ENCODE assay signal across 24 mouse cellular contexts in the genomic region with DNA sequence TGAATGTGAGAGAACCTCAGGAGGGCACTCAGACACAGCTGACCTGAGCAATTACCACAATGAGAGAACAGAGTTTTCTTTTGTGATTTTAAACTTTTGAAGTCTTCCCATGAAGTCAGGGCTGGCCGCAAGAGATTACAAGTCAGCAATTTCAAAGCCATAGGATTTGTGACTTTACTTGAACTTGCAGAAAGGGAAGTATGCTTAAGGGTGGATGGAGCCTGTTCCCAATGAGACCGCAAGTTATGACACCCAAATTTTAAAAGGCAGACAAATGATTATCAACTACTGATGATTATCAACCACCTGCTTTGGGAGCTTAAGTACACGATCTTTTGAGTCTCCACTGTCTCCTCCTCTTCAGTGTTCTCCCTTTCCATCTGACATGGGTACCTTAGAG. TPM values are rescaled to one million over a fixed set of nuclear protein-coding genes. Genes with fewer than 3 reads are reported as not detected.
DNase-seq lines count a peak whose midpoint lies in the region; ATAC-seq and TF ChIP-seq lines count a peak whose summit lies in the region.
"Had no signal": no experiment of that assay in that cellular context is flagged by ENCODE, and none has a peak within 500 bp of the region (broad histone marks: within the 10 kb centered on the region; RNA-seq: fewer than 3 reads in every experiment).

No protein-coding gene starts in this region.

- no peak; a peak in 1 of 4 replicates for TF ChIP-seq POLR2A in MEL (IDR thresholded peaks at IDR 0.05; ENCODE audit: control insufficient read depth in 1 of 2, insufficient read depth in 1 of 2, low read depth in 1 of 2, low read length in 2 of 2, poor library complexity in 1 of 2)

- no peak for ATAC-seq in liver, embryonic 12.5 days
- ATAC-seq in liver, embryonic 11.5 days (replicated peaks; ENCODE audit: low FRiP score), result no peak
- no peak for ATAC-seq in neural tube, embryonic 12.5 days (ENCODE audit: low FRiP score, low read depth)
- ATAC-seq in liver, postnatal 0 days, result no peak
- ATAC-seq: forebrain, embryonic 16.5 days; hindbrain, postnatal 0 days; intestine, embryonic 16.5 days; midbrain, embryonic 13.5 days had no signal

- H3K36me3 ChIP-seq in liver, embryonic 12.5 days, result peaks cover 75% of the 10 kb centered on the region
- peaks cover 52% of the 10 kb centered on the region for H3K36me3 ChIP-seq in liver, embryonic 11.5 days (ENCODE audit: control insufficient read depth, insufficient read depth, low read length)
- H3K36me3 ChIP-seq in neural tube, embryonic 12.5 days, result peaks cover 49% of the 10 kb centered on the region
- peaks cover 15 to 44% of the 10 kb centered on the region in 2 experiments for H3K36me3 ChIP-seq in MEL (ENCODE audit: control insufficient read depth in 1 of 2, insufficient read depth in 2 of 2, low read length in 2 of 2)
- peaks cover 58% of the 10 kb centered on the region for H3K36me3 ChIP-seq in liver, postnatal 0 days (replicated peaks; ENCODE audit: insufficient read depth, low read length)

- peak overlapping the region; percentile 84 for H3K27ac ChIP-seq in liver, embryonic 12.5 days
- H3K27ac ChIP-seq in liver, embryonic 11.5 days (ENCODE audit: low read depth, low read length), result no peak overlapping the region
- H3K27ac ChIP-seq in neural tube, embryonic 12.5 days, result 0 out of 2 replicates have a peak overlapping the region, but pooled peaks have one; percentile 27
- peak overlapping the region; percentile 88 for H3K27ac ChIP-seq in MEL (ENCODE audit: control insufficient read depth, low read depth, low read length)
- H3K27ac ChIP-seq in liver, postnatal 0 days (ENCODE audit: low read depth), result peak overlapping the region; percentile 74; the same call in 1 of the 2 replicates
- H3K27ac ChIP-seq: heart, adult 2 months; hindbrain, postnatal 0 days had no signal

- no peaks in the 10 kb centered on the region for H3K9me3 ChIP-seq in liver, embryonic 12.5 days (replicated peaks)
- H3K9me3 ChIP-seq in liver, embryonic 11.5 days (ENCODE audit: control insufficient read depth, low read length), result no peaks in the 10 kb centered on the region
- H3K9me3 ChIP-seq in neural tube, embryonic 12.5 days, result no peaks in the 10 kb centered on the region
- no peaks in the 10 kb centered on the region for H3K9me3 ChIP-seq in MEL (replicated peaks; ENCODE audit: insufficient read depth, low read length)
- no peaks in the 10 kb centered on the region for H3K9me3 ChIP-seq in liver, postnatal 0 days (ENCODE audit: low read length)
- H3K9me3 ChIP-seq: forebrain, embryonic 10.5 days; heart, embryonic 13.5 days; limb, embryonic 12.5 days; midbrain, embryonic 13.5 days; neural tube, embryonic 13.5 days had no signal

- TF ChIP-seq RAD21 in MEL (IDR thresholded peaks at IDR 0.05; ENCODE audit: low read depth, low read length), result no peak

- 56% methylated on average over 3 of the region's 3 CpGs for WGBS in liver, embryonic 12.5 days (ENCODE audit: insufficient replicate concordance)
- WGBS in liver, embryonic 11.5 days, result 73% methylated on average over 3 of the region's 3 CpGs
- WGBS in neural tube, embryonic 12.5 days, result 88% methylated on average over 3 of the region's 3 CpGs
- 58% methylated on average over 3 of the region's 3 CpGs for WGBS in liver, postnatal 0 days (ENCODE audit: insufficient replicate concordance)

- no peaks in the 10 kb centered on the region for H3K27me3 ChIP-seq in liver, embryonic 12.5 days (replicated peaks)
- no peaks in the 10 kb centered on the region for H3K27me3 ChIP-seq in liver, embryonic 11.5 days (replicated peaks; ENCODE audit: control insufficient read depth, insufficient read depth, low read length)
- H3K27me3 ChIP-seq in neural tube, embryonic 12.5 days (replicated peaks), result no peaks in the 10 kb centered on the region
- no peaks in the 10 kb centered on the region for H3K27me3 ChIP-seq in MEL (ENCODE audit: control insufficient read depth in 1 of 2, insufficient read depth in 2 of 2, low read length in 2 of 2)
- no peaks in the 10 kb centered on the region for H3K27me3 ChIP-seq in liver, postnatal 0 days (ENCODE audit: insufficient read depth, low read length)
- H3K27me3 ChIP-seq: heart, embryonic 13.5 days; limb, embryonic 12.5 days; midbrain, embryonic 13.5 days; neural tube, embryonic 13.5 days; Patski had no signal

- TF ChIP-seq EP300 in MEL (IDR thresholded peaks at IDR 0.05; ENCODE audit: low read depth in 1 of 2, low read length in 2 of 2), result peak; percentile 56 to 83
- TF ChIP-seq EP300 in liver, postnatal 0 days (IDR thresholded peaks at IDR 0.05; ENCODE audit: low read depth), result no peak

- TF ChIP-seq CTCF in MEL (IDR thresholded peaks at IDR 0.05 in 2 of 3, conservative IDR thresholded peaks at IDR 0.05 in 1 of 3; ENCODE audit: control insufficient read depth in 1 of 3, insufficient read depth in 1 of 3, low read depth in 2 of 3, low read length in 3 of 3, poor library complexity in 1 of 3, severe bottlenecking in 1 of 3), result no peak
- no peak for TF ChIP-seq CTCF in liver, postnatal 0 days (IDR thresholded peaks at IDR 0.05; ENCODE audit: low read depth)

- DNase-seq in liver, embryonic 11.5 days (ENCODE audit: low spot score), result no peak
- no peak for DNase-seq in neural tube, embryonic 10.5 days (ENCODE audit: extremely low spot score, low spot score)
- peak; percentile 81 for DNase-seq in MEL (ENCODE audit: low read depth, low spot score)
- no peak for DNase-seq in liver, postnatal 0 days
- no peak for DNase-seq in frontal cortex, postnatal 14 days (ENCODE audit: low spot score in 2 of 2)
- DNase-seq: B cell, adult 2 months; cerebellum, adult 11 months; cerebellum, adult 9-11 months; gastrocnemius, postnatal 25 days; heart, adult 2 months; heart, postnatal 14 days; layer of hippocampus, postnatal 36 days; retina, postnatal 1 day had no signal

- H3K4me3 ChIP-seq in liver, embryonic 12.5 days, result no peak overlapping the region
- H3K4me3 ChIP-seq in liver, embryonic 11.5 days (ENCODE audit: low read depth, low read length), result no peak overlapping the region
- no peak overlapping the region for H3K4me3 ChIP-seq in neural tube, embryonic 12.5 days
- H3K4me3 ChIP-seq in MEL (ENCODE audit: control insufficient read depth in 1 of 2, insufficient read depth in 1 of 2, low read depth in 2 of 2, low read length in 2 of 2), result no peak overlapping the region; a peak in 1 of 4 replicates
- H3K4me3 ChIP-seq in liver, postnatal 0 days (ENCODE audit: low read depth, low read length), result no peak overlapping the region
- H3K4me3 ChIP-seq: forebrain, embryonic 10.5 days; heart, adult 2 months; heart, embryonic 13.5 days; limb, embryonic 12.5 days; midbrain, embryonic 13.5 days; neural tube, embryonic 13.5 days had no signal

- H3K4me2 ChIP-seq in liver, embryonic 12.5 days, result no peak overlapping the region
- no peak overlapping the region for H3K4me2 ChIP-seq in liver, embryonic 11.5 days
- H3K4me2 ChIP-seq in neural tube, embryonic 12.5 days (replicated peaks), result no peak overlapping the region
- no peak overlapping the region for H3K4me2 ChIP-seq in liver, postnatal 0 days (ENCODE audit: low read depth, low read length)
- H3K4me2 ChIP-seq: heart, embryonic 13.5 days; limb, embryonic 12.5 days; midbrain, embryonic 13.5 days; neural tube, embryonic 13.5 days had no signal

- H3K79me2 ChIP-seq in MEL (ENCODE audit: control insufficient read depth, insufficient read depth, low read length, poor library complexity), result peaks cover 28% of the 10 kb centered on the region

- H3K9ac ChIP-seq in liver, embryonic 12.5 days, result no peak overlapping the region
- H3K9ac ChIP-seq in liver, embryonic 11.5 days (ENCODE audit: low read depth, low read length), result no peak overlapping the region
- H3K9ac ChIP-seq in neural tube, embryonic 12.5 days, result no peak overlapping the region
- peak overlapping the region; percentile 17; the same call in 1 of the 2 replicates for H3K9ac ChIP-seq in MEL (ENCODE audit: control insufficient read depth, low read depth, low read length, poor library complexity, severe bottlenecking)
- H3K9ac ChIP-seq in liver, postnatal 0 days (replicated peaks), result no peak overlapping the region
- H3K9ac ChIP-seq: limb, embryonic 12.5 days; midbrain, embryonic 13.5 days; neural tube, embryonic 13.5 days had no signal

- peaks cover 60% of the 10 kb centered on the region for H3K4me1 ChIP-seq in liver, embryonic 12.5 days
- peaks cover 10% of the 10 kb centered on the region for H3K4me1 ChIP-seq in liver, embryonic 11.5 days (replicated peaks; ENCODE audit: control insufficient read depth, insufficient read depth, low read length)
- peaks cover 24% of the 10 kb centered on the region for H3K4me1 ChIP-seq in neural tube, embryonic 12.5 days
- peaks cover 15 to 23% of the 10 kb centered on the region in 2 experiments for H3K4me1 ChIP-seq in MEL (ENCODE audit: control insufficient read depth in 1 of 2, insufficient read depth in 2 of 2, low read length in 2 of 2)
- H3K4me1 ChIP-seq in liver, postnatal 0 days (ENCODE audit: insufficient read depth), result peaks cover 40% of the 10 kb centered on the region

TF ChIP-seq in MEL, 35 proteins besides CTCF, POLR2A, EP300 and RAD21 (continues in another document):
- peak; percentile 79; the same call in 1 of the 2 replicates for TF ChIP-seq MAFK (IDR thresholded peaks at IDR 0.05; ENCODE audit: borderline replicate concordance, low read depth, low read length)
- TF ChIP-seq POLR2AphosphoS2 (IDR thresholded peaks at IDR 0.05; ENCODE audit: low read length), result no peak
- peak; percentile 88 for TF ChIP-seq RCOR1 (IDR thresholded peaks at IDR 0.05; ENCODE audit: low read depth, low read length)
- TF ChIP-seq TCF12 (IDR thresholded peaks at IDR 0.05; ENCODE audit: low read depth, low read length), result peak; percentile 78
- TF ChIP-seq GABPA (IDR thresholded peaks at IDR 0.05; ENCODE audit: low read depth, low read length), result peak; percentile 75; the same call in 1 of the 2 replicates

RNA-seq across cellular contexts. Expression of gene Rps15a, which starts 2.4 kb away (rescaled TPM):
- 565 and 598 TPM in 2 replicates for polyA plus RNA-seq in liver, embryonic 12.5 days (2016; fragmentation: Nextera tagmentation; extraction: Ambion mirVana)
- polyA plus RNA-seq in liver, embryonic 11.5 days (2014; fragmentation: Nextera tagmentation; extraction: Ambion mirVana), result 865 and 937 TPM in 2 replicates
- 496 and 504 TPM in 2 replicates for polyA plus RNA-seq in neural tube, embryonic 12.5 days (2016; fragmentation: Nextera tagmentation; extraction: Ambion mirVana)
- total RNA-seq in MEL (2012; rRNA removed), result 2,275 and 2,420 TPM in 2 replicates
- polyA plus RNA-seq in MEL (2012; ENCODE audit: insufficient read depth in 1 of 2, insufficient read length in 2 of 2, low read depth in 1 of 2, low replicate concordance in 2 of 2, missing spikeins in 1 of 2), result 100 to 1,000 TPM in 1 of 2 experiments, not detected in 1; 589 TPM
- polyA plus RNA-seq in liver, postnatal 0 days (2015; fragmentation: Nextera tagmentation; extraction: Ambion mirVana), result 406 and 414 TPM in 2 replicates

RNA-seq across cellular contexts. Expression of gene Arl6ip1, which starts 11.0 kb away (rescaled TPM):
- 254 and 292 TPM in 2 replicates for polyA plus RNA-seq in liver, embryonic 12.5 days (2016; fragmentation: Nextera tagmentation; extraction: Ambion mirVana)
- 279 and 288 TPM in 2 replicates for polyA plus RNA-seq in liver, embryonic 11.5 days (2014; fragmentation: Nextera tagmentation; extraction: Ambion mirVana)
- polyA plus RNA-seq in neural tube, embryonic 12.5 days (2016; fragmentation: Nextera tagmentation; extraction: Ambion mirVana), result 389 and 484 TPM in 2 replicates
- total RNA-seq in MEL (2012; rRNA removed), result 199 and 201 TPM in 2 replicates
- polyA plus RNA-seq in MEL (2012; ENCODE audit: insufficient read depth in 1 of 2, insufficient read length in 2 of 2, low read depth in 1 of 2, low replicate concordance in 2 of 2, missing spikeins in 1 of 2), result 100 to 1,000 TPM in 1 of 2 experiments, 10 to 100 TPM in 1; 89.7 to 188 TPM
- polyA plus RNA-seq in liver, postnatal 0 days (2015; fragmentation: Nextera tagmentation; extraction: Ambion mirVana), result 299 and 309 TPM in 2 replicates
